ENCODE assay signal across 15 mouse cellular contexts in genomic region chr4:15684670-15685069, GRCm38 (mm10).
DNase-seq lines count a peak whose midpoint lies in the region; ATAC-seq and TF ChIP-seq lines count a peak whose summit lies in the region.
"Had no signal": no experiment of that assay in that cellular context is flagged by ENCODE, and none has a peak within 500 bp of the region (broad histone marks: within the 10 kb centered on the region; RNA-seq: fewer than 3 reads in every experiment).

No protein-coding gene starts in this region.

- no peaks in the 10 kb centered on the region for H3K9me3 ChIP-seq in midbrain, embryonic 14.5 days (ENCODE audit: control insufficient read depth, low read length)
- H3K9me3 ChIP-seq in midbrain, postnatal 0 days (ENCODE audit: low read length), result no peaks in the 10 kb centered on the region
- H3K9me3 ChIP-seq: heart, embryonic 15.5 days; hindbrain, embryonic 15.5 days; stomach, embryonic 15.5 days had no signal

- H3K27me3 ChIP-seq in midbrain, embryonic 14.5 days (ENCODE audit: control insufficient read depth, insufficient read depth, low read length), result no peaks in the 10 kb centered on the region
- H3K27me3 ChIP-seq in midbrain, postnatal 0 days (ENCODE audit: insufficient read depth, low read length), result no peaks in the 10 kb centered on the region
- H3K27me3 ChIP-seq: heart, embryonic 15.5 days; hindbrain, embryonic 15.5 days; stomach, embryonic 15.5 days had no signal

- ATAC-seq in midbrain, embryonic 14.5 days (ENCODE audit: low FRiP score, low TSS enrichment), result no peak
- no peak for ATAC-seq in midbrain, postnatal 0 days (ENCODE audit: low FRiP score)

- no peaks in the 10 kb centered on the region for H3K4me1 ChIP-seq in midbrain, embryonic 14.5 days (ENCODE audit: control insufficient read depth, insufficient read depth, low read length)
- H3K4me1 ChIP-seq in midbrain, postnatal 0 days (ENCODE audit: insufficient read depth, low read length), result no peaks in the 10 kb centered on the region
- H3K4me1 ChIP-seq: heart, embryonic 15.5 days; hindbrain, embryonic 15.5 days; stomach, embryonic 15.5 days had no signal

- no peak overlapping the region for H3K27ac ChIP-seq in midbrain, embryonic 14.5 days (replicated peaks; ENCODE audit: low read depth, low read length)
- H3K27ac ChIP-seq in midbrain, postnatal 0 days (ENCODE audit: low read depth, low read length), result no peak overlapping the region
- H3K27ac ChIP-seq: heart, embryonic 15.5 days; hindbrain, embryonic 15.5 days; liver, embryonic 14.5 days; stomach, embryonic 15.5 days had no signal

- peak; percentile 28 for DNase-seq in kidney, postnatal 10 days
- DNase-seq in kidney, adult 8-10 months, result no peak
- DNase-seq in midbrain, embryonic 14.5 days, result peak; percentile 19
- no peak for DNase-seq in midbrain, postnatal 0 days (ENCODE audit: low spot score)
- DNase-seq in brain, embryonic 14.5 days (ENCODE audit: low read depth), result peak; percentile 47
- DNase-seq in heart, postnatal 25 days (ENCODE audit: low spot score), result no peak
- no peak for DNase-seq in layer of hippocampus, adult 9-10 months (ENCODE audit: low spot score)
- DNase-seq: gastrocnemius, postnatal 25 days; right cerebral cortex, postnatal 4 days; thymus, postnatal 36 days had no signal

- H3K4me2 ChIP-seq in midbrain, embryonic 14.5 days (ENCODE audit: low read length), result no peak overlapping the region
- H3K4me2 ChIP-seq in midbrain, postnatal 0 days (ENCODE audit: low read depth, low read length, poor library complexity, severe bottlenecking), result no peak overlapping the region
- H3K4me2 ChIP-seq: heart, embryonic 15.5 days; hindbrain, embryonic 15.5 days; stomach, embryonic 15.5 days had no signal

- H3K36me3 ChIP-seq in midbrain, embryonic 14.5 days (ENCODE audit: control insufficient read depth, insufficient read depth, low read length), result no peaks in the 10 kb centered on the region
- H3K36me3 ChIP-seq in midbrain, postnatal 0 days (ENCODE audit: insufficient read depth, low read length), result no peaks in the 10 kb centered on the region
- H3K36me3 ChIP-seq: heart, embryonic 15.5 days; hindbrain, embryonic 15.5 days; stomach, embryonic 15.5 days had no signal

- TF ChIP-seq POLR2A in brain, embryonic 14.5 days (IDR thresholded peaks at IDR 0.05; ENCODE audit: borderline replicate concordance, extremely low read depth, insufficient read depth, insufficient read length, poor library complexity, severe bottlenecking), result no peak

- H3K4me3 ChIP-seq in midbrain, embryonic 14.5 days (replicated peaks; ENCODE audit: low read depth, low read length), result no peak overlapping the region
- no peak overlapping the region for H3K4me3 ChIP-seq in midbrain, postnatal 0 days (ENCODE audit: low read depth, low read length)
- H3K4me3 ChIP-seq: heart, embryonic 15.5 days; hindbrain, embryonic 15.5 days; myocyte; stomach, embryonic 15.5 days had no signal

- intact Hi-C loops in heart, postnatal 25 days (cut with DNase I), result no loop called here

- no peak for TF ChIP-seq CTCF in midbrain, postnatal 0 days (IDR thresholded peaks at IDR 0.05)
- no peak for TF ChIP-seq CTCF in brain, embryonic 14.5 days (IDR thresholded peaks at IDR 0.05; ENCODE audit: borderline replicate concordance, extremely low read depth, insufficient read depth, insufficient read length)

- no peak overlapping the region for H3K9ac ChIP-seq in midbrain, embryonic 14.5 days (replicated peaks; ENCODE audit: low read length)
- H3K9ac ChIP-seq in midbrain, postnatal 0 days (replicated peaks; ENCODE audit: low read length, poor library complexity, severe bottlenecking), result no peak overlapping the region
- H3K9ac ChIP-seq: heart, embryonic 15.5 days; hindbrain, embryonic 15.5 days; liver, embryonic 14.5 days; stomach, embryonic 15.5 days had no signal

Comparison
In these comparisons a context has a peak if more than half of its experiments do, and no peak if none do; other contexts are left out.
1. DNase-seq: peak in kidney, postnatal 10 days (single experiment), midbrain, embryonic 14.5 days (single experiment) and brain, embryonic 14.5 days (single experiment); none in kidney, adult 8-10 months (0 of 2), midbrain, postnatal 0 days (single experiment), heart, postnatal 25 days (single experiment) and layer of hippocampus, adult 9-10 months (single experiment).